Mouse (Mus musculus): ENCODE measurements around the gene Snd1.

DNA sequence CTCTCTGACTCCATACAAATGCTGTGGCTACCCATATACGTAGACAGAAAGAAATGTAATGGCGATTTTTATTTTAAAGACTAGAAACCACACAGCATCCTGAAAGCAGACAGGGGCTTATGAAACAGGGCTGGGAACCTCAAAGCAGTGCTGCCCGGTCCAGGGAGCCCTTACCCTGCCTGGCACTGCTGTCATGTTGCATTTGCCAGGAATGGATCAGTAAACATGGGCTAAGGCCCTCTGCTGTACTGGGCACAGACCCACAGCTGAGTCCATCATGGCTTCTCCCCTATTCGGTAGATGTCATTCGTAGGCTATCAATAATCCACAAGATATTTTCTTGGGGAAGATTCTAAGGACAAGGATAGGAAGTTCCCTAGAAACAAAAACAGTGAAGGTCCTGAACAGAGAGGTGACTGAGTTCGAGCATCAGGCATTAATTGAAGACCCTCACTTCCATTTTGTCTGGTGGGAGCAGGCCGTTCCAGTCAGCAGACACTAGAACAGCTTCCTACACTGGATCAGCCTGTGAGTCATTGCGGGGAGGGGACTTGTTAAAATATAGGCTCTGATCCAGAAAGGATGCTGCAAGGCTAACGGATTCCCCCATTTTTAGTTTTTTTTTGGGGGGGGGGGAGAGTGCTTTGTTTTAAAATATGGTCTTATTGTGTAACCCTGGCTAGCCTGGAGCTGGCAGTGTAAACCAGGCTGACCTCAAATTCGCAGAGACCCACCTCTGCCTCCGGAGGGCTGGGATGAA lies 422.6 kb downstream of the Snd1 start:
- TF ChIP-seq GATA1 (IDR thresholded peaks at IDR 0.05; ENCODE audit: borderline replicate concordance, low read length) (no peak), FLI1 (IDR thresholded peaks at IDR 0.05; ENCODE audit: low read length) (no peak)
